Comparison of ENCODE assay signal across 22 mouse cellular contexts in the genomic region with DNA sequence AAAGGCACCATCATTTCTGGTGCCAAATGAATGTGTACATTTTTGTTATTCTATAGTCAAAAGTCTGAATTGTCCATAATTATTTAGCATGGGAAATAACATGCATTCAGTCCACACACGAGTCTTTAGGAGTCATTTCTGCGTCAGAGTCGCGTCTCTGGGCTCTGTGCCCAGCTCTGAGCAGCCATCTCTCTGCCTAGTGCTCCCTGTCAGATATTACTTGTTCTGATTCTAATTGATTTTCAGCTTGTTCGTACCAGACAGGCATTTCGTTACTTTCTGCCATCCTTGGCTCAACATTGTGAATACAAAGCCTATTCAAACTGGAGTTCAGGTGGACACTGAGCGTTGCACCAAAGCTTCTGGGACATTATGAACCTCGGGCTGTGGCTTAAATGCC. TPM values are rescaled to one million over a fixed set of nuclear protein-coding genes. Genes with fewer than 3 reads are reported as not detected.
A peak's percentile ranks its signal among the peaks of the same experiment; 100 is the strongest.
DNase-seq lines count a peak whose midpoint lies in the region; ATAC-seq lines count a peak whose summit lies in the region.
"Had no signal": no experiment of that assay in that cellular context is flagged by ENCODE, and none has a peak within 500 bp of the region (broad histone marks: within the 10 kb centered on the region; RNA-seq: fewer than 3 reads in every experiment).

No protein-coding gene starts in this region.

- ATAC-seq in kidney, embryonic 15.5 days (replicated peaks; ENCODE audit: low FRiP score) = no peak
- no peak for ATAC-seq in inflammation-experienced regulatory T-cells, adult 6 months
- ATAC-seq: CD4-positive, CD25-positive, alpha-beta regulatory T cell, adult 4 months; midbrain, embryonic 15.5 days had no signal

- H3K27me3 ChIP-seq in kidney, embryonic 15.5 days = no peaks in the 10 kb centered on the region
- H3K27me3 ChIP-seq: embryonic facial prominence, embryonic 13.5 days; heart, embryonic 15.5 days; liver, embryonic 15.5 days; megakaryocyte, embryonic 14.5 days; midbrain, embryonic 15.5 days had no signal

- H3K4me1 ChIP-seq in kidney, embryonic 15.5 days = peaks cover 5% of the 10 kb centered on the region; the same call in 1 of the 2 replicates
- H3K4me1 ChIP-seq: embryonic facial prominence, embryonic 13.5 days; heart, embryonic 15.5 days; liver, embryonic 15.5 days; megakaryocyte, embryonic 14.5 days; midbrain, embryonic 15.5 days had no signal

- peak overlapping the region; percentile 38 for H3K4me2 ChIP-seq in kidney, embryonic 15.5 days
- H3K4me2 ChIP-seq: embryonic facial prominence, embryonic 13.5 days; heart, embryonic 15.5 days; liver, embryonic 15.5 days; midbrain, embryonic 15.5 days had no signal

- 54% methylated on average over 8 of the region's 8 CpGs for WGBS in kidney, embryonic 15.5 days

- no peak overlapping the region for H3K27ac ChIP-seq in kidney, embryonic 15.5 days
- H3K27ac ChIP-seq: embryonic facial prominence, embryonic 13.5 days; heart, adult 2 months; heart, embryonic 15.5 days; liver, embryonic 15.5 days; midbrain, embryonic 15.5 days had no signal

- DNase-seq in adrenal gland, adult (ENCODE audit: inconsistent age in 2 of 2, low spot score in 1 of 2) = peak; percentile 53 to 85
- no peak for DNase-seq in adrenal gland, postnatal 4 days (ENCODE audit: low spot score in 2 of 2)
- no peak for DNase-seq in kidney, postnatal 36 days
- peak; percentile 18 for DNase-seq in ovary, postnatal 36 days (ENCODE audit: low spot score)
- DNase-seq in ovary, postnatal 14 days (ENCODE audit: low spot score) = no peak
- no peak for DNase-seq in thymus, postnatal 10 days (ENCODE audit: low spot score in 2 of 2)
- DNase-seq: gastrocnemius, postnatal 14 days; heart, adult 2 months; kidney, adult 18-20 months; layer of hippocampus, adult 9-11 months; lung, postnatal 14 days; thymus, postnatal 14 days had no signal

- no peak overlapping the region for H3K9ac ChIP-seq in kidney, embryonic 15.5 days
- H3K9ac ChIP-seq: embryonic facial prominence, embryonic 13.5 days; heart, embryonic 15.5 days; liver, embryonic 15.5 days; midbrain, embryonic 15.5 days had no signal

- no peak overlapping the region for H3K4me3 ChIP-seq in kidney, embryonic 15.5 days (replicated peaks)
- H3K4me3 ChIP-seq: embryonic facial prominence, embryonic 13.5 days; heart, adult 2 months; heart, embryonic 15.5 days; liver, embryonic 15.5 days; megakaryocyte, embryonic 14.5 days; midbrain, embryonic 15.5 days had no signal

- H3K36me3 ChIP-seq in kidney, embryonic 15.5 days = no peaks in the 10 kb centered on the region
- H3K36me3 ChIP-seq: embryonic facial prominence, embryonic 13.5 days; heart, embryonic 15.5 days; liver, embryonic 15.5 days; midbrain, embryonic 15.5 days had no signal

- no peaks in the 10 kb centered on the region for H3K9me3 ChIP-seq in kidney, embryonic 15.5 days (replicated peaks)
- H3K9me3 ChIP-seq: embryonic facial prominence, embryonic 13.5 days; heart, embryonic 15.5 days; liver, embryonic 15.5 days; megakaryocyte, embryonic 14.5 days; midbrain, embryonic 15.5 days had no signal

RNA-seq across cellular contexts. Expression of a gene that starts 33.2 kb away (rescaled TPM):
- not detected for total RNA-seq in adrenal gland, postnatal 4 days (2021)
- polyA plus RNA-seq in kidney, embryonic 15.5 days (2015; fragmentation: Nextera tagmentation; extraction: Ambion mirVana) = 0.40 and 0.48 TPM in 2 replicates
- polyA plus RNA-seq in inflammation-experienced regulatory T-cells, adult 6 months (2017; shearing (Covaris generic)) = not detected
- total RNA-seq: gastrocnemius, postnatal 14 days; hematopoietic stem cell, adult 5-6 weeks; MEL had no signal
- polyA plus RNA-seq: CD4-positive, CD25-positive, alpha-beta regulatory T cell, adult 4 months; heart, adult 2 months; heart, embryonic 15.5 days; liver, embryonic 15.5 days had no signal

Comparison
In these comparisons a context has a peak if more than half of its experiments do, and no peak if none do; other contexts are left out.
1. DNase-seq: peak in adrenal gland, adult (2 of 2) and ovary, postnatal 36 days (single experiment); none in adrenal gland, postnatal 4 days (0 of 2), kidney, postnatal 36 days (0 of 2), ovary, postnatal 14 days (single experiment) and thymus, postnatal 10 days (0 of 2).